18 mouse cellular contexts compared by ENCODE assay signal in the genomic region with DNA sequence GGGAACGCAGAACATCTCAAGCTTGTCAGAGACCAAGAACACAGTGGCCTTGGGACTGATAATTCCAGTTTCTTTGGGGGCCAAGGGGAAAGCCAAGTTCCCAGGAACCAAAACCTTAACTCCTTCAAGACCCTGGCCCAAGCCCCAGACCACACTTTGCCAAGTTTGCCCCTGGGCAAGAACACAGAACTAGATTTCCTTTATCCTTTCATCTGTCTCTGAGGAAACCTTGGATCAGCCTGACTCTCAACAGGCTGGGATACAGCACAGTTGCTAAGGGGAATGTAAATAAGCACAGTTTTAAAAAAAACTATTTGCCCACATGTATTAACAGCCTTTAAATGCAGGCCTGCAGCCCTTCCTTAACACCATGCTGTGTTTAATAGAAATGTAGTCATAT. TPM values are rescaled to one million over a fixed set of nuclear protein-coding genes. Genes with fewer than 3 reads are reported as not detected.
DNase-seq lines count a peak whose midpoint lies in the region; ATAC-seq lines count a peak whose summit lies in the region.
"Had no signal": no experiment of that assay in that cellular context is flagged by ENCODE, and none has a peak within 500 bp of the region (broad histone marks: within the 10 kb centered on the region; RNA-seq: fewer than 3 reads in every experiment).

No protein-coding gene starts in this region.

- no peaks in the 10 kb centered on the region for H3K36me3 ChIP-seq in forebrain, embryonic 15.5 days
- H3K36me3 ChIP-seq in forebrain, embryonic 10.5 days (replicated peaks): no peaks in the 10 kb centered on the region
- H3K36me3 ChIP-seq: limb, embryonic 13.5 days had no signal

- 80% methylated on average over 1 of the region's 1 CpGs for WGBS in forebrain, embryonic 15.5 days
- 90% methylated on average over 1 of the region's 1 CpGs for WGBS in forebrain, embryonic 10.5 days

- no peak for DNase-seq in forebrain, embryonic 10.5 days (ENCODE audit: extremely low spot score, low spot score)
- DNase-seq in layer of hippocampus, postnatal 36 days: peak; percentile 5 to 7
- no peak for DNase-seq in layer of hippocampus, postnatal 25 days (ENCODE audit: extremely low spot score in 1 of 2, low spot score in 1 of 2)
- peak; percentile 70 to 74 for DNase-seq in right cerebral cortex, postnatal 10 days (ENCODE audit: low spot score in 2 of 2)
- no peak for DNase-seq in right cerebral cortex, adult 18-20 months
- DNase-seq in testis, postnatal 10 days (ENCODE audit: low spot score): peak; percentile 54
- DNase-seq in kidney, adult 9 months: no peak
- DNase-seq: adrenal gland, postnatal 10 days; cerebellum, adult 18-20 months; gastrocnemius, postnatal 25 days; kidney, postnatal 4 days; lung, postnatal 14 days; thymus, postnatal 36 days had no signal

- ATAC-seq in forebrain, embryonic 15.5 days (replicated peaks): 0 out of 2 replicates have a peak, but pooled peaks have one; percentile 32

- H3K9ac ChIP-seq in forebrain, embryonic 15.5 days (replicated peaks): no peak overlapping the region
- H3K9ac ChIP-seq: limb, embryonic 13.5 days had no signal

- H3K9me3 ChIP-seq in forebrain, embryonic 15.5 days: no peaks in the 10 kb centered on the region
- no peaks in the 10 kb centered on the region for H3K9me3 ChIP-seq in forebrain, embryonic 10.5 days
- H3K9me3 ChIP-seq: limb, embryonic 13.5 days had no signal

- H3K27ac ChIP-seq in forebrain, embryonic 15.5 days (replicated peaks): 0 out of 2 replicates have a peak overlapping the region, but pooled peaks have one; percentile 33
- no peak overlapping the region for H3K27ac ChIP-seq in forebrain, embryonic 10.5 days
- H3K27ac ChIP-seq: limb, embryonic 13.5 days had no signal

- H3K4me3 ChIP-seq in forebrain, embryonic 15.5 days: no peak overlapping the region
- no peak overlapping the region for H3K4me3 ChIP-seq in forebrain, embryonic 10.5 days
- H3K4me3 ChIP-seq: limb, embryonic 13.5 days; megakaryocyte, embryonic 14.5 days had no signal

- H3K27me3 ChIP-seq in forebrain, embryonic 15.5 days: no peaks in the 10 kb centered on the region
- H3K27me3 ChIP-seq in forebrain, embryonic 10.5 days (ENCODE audit: poor library complexity, severe bottlenecking): no peaks in the 10 kb centered on the region
- H3K27me3 ChIP-seq: limb, embryonic 13.5 days; megakaryocyte, embryonic 14.5 days had no signal

- no peak overlapping the region for H3K4me2 ChIP-seq in forebrain, embryonic 15.5 days (replicated peaks)
- H3K4me2 ChIP-seq: limb, embryonic 13.5 days had no signal

- H3K4me1 ChIP-seq in forebrain, embryonic 15.5 days: peaks cover 24% of the 10 kb centered on the region
- no peaks in the 10 kb centered on the region for H3K4me1 ChIP-seq in forebrain, embryonic 10.5 days

RNA-seq across cellular contexts. Expression of a gene that starts 14.7 kb away (rescaled TPM):
- 23.2 and 23.6 TPM in 2 replicates for polyA plus RNA-seq in forebrain, embryonic 15.5 days (2015; fragmentation: Nextera tagmentation; extraction: Ambion mirVana)
- polyA plus RNA-seq in forebrain, embryonic 10.5 days (2016; fragmentation: Nextera tagmentation; extraction: Ambion mirVana): 4.0 and 5.8 TPM in 2 replicates
- 1 to 10 TPM; 5.5 to 6.2 TPM for total RNA-seq in layer of hippocampus, postnatal 36 days (2021)
- 1 to 10 TPM; 5.6 to 7.5 TPM for total RNA-seq in layer of hippocampus, postnatal 25 days (2021)
- total RNA-seq: gastrocnemius, postnatal 25 days; monocyte, adult 5-6 weeks had no signal
- polyA plus RNA-seq: C2C12 had no signal

RNA-seq across cellular contexts. Expression of a gene that starts 15.2 kb away (rescaled TPM):
- polyA plus RNA-seq in forebrain, embryonic 15.5 days (2015; fragmentation: Nextera tagmentation; extraction: Ambion mirVana): 64.4 and 68.4 TPM in 2 replicates
- 66.8 and 79.2 TPM in 2 replicates for polyA plus RNA-seq in forebrain, embryonic 10.5 days (2016; fragmentation: Nextera tagmentation; extraction: Ambion mirVana)
- 10 to 100 TPM; 10.4 to 13.0 TPM for total RNA-seq in layer of hippocampus, postnatal 36 days (2021)
- total RNA-seq in layer of hippocampus, postnatal 25 days (2021): 10 to 100 TPM; 10.1 to 14.1 TPM

Comparison
In these comparisons a context has a peak if more than half of its experiments do, and no peak if none do; other contexts are left out.
1. DNase-seq: peak in layer of hippocampus, postnatal 36 days (2 of 2), right cerebral cortex, postnatal 10 days (2 of 2) and testis, postnatal 10 days (single experiment); none in forebrain, embryonic 10.5 days (single experiment), layer of hippocampus, postnatal 25 days (0 of 2), right cerebral cortex, adult 18-20 months (single experiment) and kidney, adult 9 months (single experiment).